Mouse (Mus musculus): ENCODE data around the gene Slc29a3.

Gene Slc29a3

DNA sequence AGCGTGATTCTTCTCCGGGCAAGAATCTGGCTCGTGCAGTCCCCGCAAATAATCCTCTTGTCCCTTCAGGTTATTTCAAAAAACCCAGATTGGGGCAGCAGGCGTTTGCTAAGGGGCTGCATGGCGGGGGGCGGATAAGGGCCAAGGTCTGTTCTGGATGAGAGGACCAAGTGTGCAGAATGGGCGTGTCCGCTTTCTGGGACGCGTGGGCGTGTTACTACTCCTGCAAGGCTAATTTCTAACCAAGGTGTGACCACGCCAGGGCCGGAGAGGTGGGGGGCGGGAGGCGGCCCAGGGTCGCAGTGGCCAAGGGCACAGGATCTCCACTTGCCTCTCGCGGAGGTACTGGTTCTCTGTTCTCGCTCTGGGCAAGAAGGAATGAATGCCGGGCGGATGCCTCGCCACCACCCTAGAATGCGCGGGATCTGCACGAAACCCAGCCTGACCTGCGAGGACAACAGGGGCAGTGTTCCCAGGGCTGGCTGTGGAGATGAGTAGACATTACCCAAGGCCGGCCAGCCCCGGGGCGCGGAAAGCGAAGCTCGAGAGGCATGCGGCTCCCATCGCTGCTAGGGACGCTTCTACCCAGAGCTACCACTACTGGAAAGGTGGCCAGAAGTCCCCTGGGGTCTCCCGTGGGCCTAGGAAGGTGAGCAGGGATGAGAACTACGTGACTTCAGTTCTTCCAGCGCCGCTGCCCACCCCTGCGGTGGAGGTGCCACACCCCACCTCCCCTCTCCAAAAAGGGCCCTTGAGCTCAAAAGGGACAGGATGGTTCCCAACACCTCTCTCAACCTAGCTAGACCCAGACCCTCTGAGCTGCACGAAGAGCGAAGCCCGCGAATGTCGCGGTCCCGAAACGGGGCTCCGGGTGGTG, 66.6 kb downstream of the Slc29a3 start:
- in situ Hi-C loops (cut with MboI, MseI): no loop called here

DNA sequence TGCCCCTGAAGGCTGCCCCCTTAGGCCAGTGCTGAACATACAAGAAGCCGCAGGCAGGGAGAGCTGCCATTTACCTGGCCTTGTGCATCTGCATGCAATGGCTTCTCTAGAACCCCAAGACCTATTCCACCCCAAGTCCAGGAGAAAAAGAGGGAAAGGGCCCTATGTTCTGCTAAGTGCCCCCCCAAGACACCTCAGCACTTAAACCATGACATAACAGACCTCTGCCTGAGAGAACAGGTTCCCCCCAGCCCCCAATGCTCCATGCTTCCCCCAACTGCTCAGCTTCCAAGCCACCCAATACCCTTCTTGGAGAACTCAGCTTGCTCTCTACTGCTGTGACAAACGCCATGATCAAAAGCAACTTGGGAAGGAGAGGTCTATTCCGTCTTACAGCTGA, 73.7 kb downstream of the Slc29a3 start:
- in situ Hi-C loops (cut with MboI, MseI): no loop called here

DNA sequence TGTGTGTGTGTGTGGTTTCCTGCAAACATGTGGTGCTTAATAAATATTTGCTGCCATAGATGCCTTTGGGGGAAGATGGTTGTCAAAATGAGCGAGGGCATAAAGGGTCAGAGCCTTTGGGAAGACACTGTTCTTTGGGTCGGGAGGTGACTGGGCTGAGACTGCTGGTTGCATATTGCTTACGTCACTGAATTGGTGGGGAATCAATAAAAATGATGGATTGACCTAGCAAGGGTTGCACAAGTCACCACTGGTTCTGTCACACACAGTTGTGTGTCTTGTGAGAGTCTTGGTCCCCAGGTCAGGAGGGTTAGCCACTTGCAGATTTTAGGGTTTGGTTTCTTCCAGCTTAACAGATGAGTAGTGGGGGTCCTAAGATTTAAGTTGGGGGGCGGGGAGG, 75.3 kb downstream of the Slc29a3 start:
- in situ Hi-C loops (cut with MboI, MseI): no loop called here

DNA sequence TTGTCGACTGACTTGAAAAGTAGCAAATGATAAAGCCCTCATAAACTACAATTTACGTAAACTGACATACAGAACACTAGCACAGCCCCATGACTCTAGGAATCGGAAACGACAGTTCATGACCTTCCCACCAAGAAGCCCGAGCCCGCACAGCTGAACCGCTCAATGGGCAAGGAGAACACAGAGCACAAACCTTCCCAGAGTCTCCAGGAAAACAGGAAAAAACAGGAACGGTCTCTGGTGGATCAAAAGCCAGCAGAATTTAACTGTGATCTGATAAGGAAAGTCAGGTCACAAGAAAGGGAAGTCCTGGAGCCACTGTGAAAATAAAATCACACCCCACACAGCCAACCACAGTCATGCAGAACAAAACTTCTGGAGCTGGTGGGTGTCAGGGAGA, 82.4 kb downstream of the Slc29a3 start:
- in situ Hi-C loops (cut with MboI, MseI): no loop called here

DNA sequence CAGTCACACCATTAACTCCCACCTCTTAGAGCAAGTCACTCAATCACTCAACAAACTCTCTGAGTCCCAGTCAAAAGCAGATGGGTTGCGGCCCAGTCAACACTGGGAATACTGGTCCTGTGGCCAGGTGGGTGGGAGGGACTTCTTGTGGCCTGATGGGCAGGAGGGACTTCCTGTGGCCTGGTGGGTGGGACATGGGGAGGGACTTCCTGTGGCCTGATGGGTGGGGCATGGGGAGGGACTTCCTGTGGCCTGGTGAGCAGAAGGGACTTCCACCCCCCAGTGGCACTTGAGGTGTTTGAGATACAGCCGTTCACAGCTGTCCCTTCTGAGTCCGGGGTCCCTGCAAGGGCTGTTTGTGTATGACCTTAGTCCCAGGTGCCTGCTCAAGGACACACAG, 84.0 kb downstream of the Slc29a3 start:
- in situ Hi-C loops (cut with MboI, MseI): no loop called here
